Mouse (Mus musculus) bone marrow, adult 2 months (tissue): ENCODE results near the gene Zfp950.

Source experiments
- CTCF ChIP-seq: fragments of 200-500 bp; IDR thresholded peaks from 2 replicates; pipeline ENCODE4 v1.5.1; 2011; ENCODE audit warnings: low read length, control low read depth; ENCODE audit not compliant: control insufficient read depth, insufficient read depth
- POLR2A ChIP-seq: fragments of 200-500 bp; IDR thresholded peaks from 2 replicates; pipeline ENCODE4 v1.6.1; 2011; ENCODE audit warnings: low read depth, mild to moderate bottlenecking, control low read depth, low read length, borderline replicate concordance; ENCODE audit not compliant: control insufficient read depth

DNA sequence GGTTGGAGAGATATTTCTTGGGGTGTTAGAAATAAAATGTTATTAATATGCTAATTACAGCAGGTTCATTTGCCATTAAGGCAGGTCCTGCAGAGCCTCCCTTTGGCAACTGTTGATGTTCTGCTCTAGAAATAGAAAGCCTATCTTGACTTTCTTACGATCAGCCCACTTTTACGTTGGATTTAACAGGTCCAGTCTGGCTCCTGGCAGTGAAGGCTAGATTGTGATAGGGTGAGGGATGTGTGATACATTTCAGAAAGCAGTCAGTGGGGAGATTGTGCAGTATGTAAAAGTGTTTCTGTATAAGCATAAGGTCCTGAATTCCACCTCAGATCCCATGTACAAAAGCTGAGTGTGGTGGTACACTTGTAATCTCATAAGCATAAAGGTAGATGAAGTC is 131.4 kb downstream of the Zfp950 start:
- TF ChIP-seq CTCF (no peak), POLR2A (no peak)
